Mouse (Mus musculus): ENCODE results near the gene Cep19.

Cep19 gene

GRCm38 (mm10) chr16:32144592-32144991 lies 45.0 kb downstream of the Cep19 start:
- DNase-seq (ENCODE audit: low spot score): no peak

DNA sequence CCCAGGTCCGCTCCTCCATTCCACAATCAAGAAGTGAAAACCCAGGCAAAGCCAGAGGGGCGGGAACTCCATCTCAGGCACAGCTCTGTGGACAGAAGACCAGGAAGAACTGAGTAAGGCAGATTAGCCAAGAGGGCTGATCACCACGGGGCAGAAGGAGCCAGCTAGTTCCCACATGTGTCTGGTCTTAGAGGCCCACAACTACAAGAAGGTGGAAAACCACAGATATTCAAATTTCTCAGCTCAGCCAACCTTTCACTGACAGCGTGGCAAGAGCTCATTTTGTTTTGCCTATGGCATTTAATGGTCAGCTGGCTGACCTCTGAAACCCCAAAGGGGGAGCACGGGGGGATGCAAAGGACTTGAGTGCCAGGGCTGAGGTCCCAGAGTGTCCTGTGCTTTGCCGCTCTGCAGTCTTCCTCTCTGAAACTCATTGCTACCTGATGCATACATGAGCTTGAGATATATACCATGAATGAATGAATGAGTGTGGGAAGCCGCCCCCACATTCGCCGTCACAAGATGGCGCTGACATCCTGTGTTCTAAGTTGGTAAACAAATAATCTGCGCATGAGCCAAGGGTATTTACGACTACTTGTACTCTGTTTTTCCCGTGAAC lies 48.1 kb downstream of the Cep19 start:
- no peak for DNase-seq (ENCODE audit: low spot score)

DNA sequence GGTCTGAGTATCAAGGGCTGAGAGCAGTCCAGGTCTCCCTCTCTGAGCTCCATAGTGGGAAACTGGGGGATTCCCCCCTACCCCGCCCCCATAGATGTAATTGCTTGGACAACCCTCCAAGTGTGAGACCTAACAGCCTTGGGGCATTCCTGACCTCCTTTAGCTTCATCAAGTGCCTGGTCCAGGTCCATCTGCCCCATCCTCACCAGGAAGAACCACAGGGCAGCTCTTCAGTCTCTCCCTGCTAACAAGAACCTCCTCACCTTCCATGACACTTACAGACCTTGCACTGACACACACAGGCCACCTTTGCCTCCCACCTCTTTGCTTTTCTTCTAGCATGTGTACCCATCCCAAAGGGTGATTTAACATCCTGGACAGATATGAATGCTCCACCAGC lies 54.4 kb downstream of the Cep19 start:
- no peak for DNase-seq (ENCODE audit: low spot score)

DNA sequence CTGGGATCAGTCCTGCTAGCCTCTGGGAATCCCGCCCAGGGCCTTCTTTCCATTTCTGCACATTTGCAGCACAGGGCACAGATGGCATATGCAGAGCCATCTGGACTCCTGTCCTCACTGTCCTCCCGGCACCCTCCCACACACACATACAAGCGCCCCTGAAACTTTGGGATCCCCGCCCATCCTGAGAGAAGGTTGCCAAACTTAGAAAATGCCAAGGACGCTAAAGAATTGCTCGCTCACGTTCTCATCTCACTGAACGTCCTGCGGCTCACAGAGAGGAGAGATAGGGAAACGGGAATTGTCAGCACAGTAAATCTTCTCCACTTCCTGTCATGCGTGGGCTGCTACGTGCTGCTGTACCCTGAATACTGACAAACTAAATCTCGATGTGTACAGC lies 54.8 kb downstream of the Cep19 start:
- DNase-seq (ENCODE audit: low spot score): peak; percentile 79

DNA sequence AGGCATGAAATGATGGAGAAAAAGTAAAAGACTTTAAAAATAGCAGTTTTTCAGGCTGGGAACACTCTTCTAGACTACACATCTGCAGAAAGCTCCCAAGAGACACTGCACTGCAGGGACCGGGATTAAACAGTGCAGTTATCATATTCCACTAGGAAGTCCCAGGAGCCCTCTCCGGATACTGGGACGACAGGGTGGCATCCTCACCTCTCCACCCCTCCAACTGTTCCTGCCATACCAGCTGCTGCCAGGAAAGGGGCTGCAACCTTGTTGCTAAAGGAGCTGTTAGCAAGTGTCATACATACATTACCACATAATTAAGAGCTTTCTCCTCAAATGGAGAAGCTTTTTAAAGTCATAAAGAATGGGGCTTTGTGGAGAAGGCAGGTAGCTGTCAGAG lies 57.1 kb downstream of the Cep19 start:
- no peak for DNase-seq (ENCODE audit: low spot score)

DNA sequence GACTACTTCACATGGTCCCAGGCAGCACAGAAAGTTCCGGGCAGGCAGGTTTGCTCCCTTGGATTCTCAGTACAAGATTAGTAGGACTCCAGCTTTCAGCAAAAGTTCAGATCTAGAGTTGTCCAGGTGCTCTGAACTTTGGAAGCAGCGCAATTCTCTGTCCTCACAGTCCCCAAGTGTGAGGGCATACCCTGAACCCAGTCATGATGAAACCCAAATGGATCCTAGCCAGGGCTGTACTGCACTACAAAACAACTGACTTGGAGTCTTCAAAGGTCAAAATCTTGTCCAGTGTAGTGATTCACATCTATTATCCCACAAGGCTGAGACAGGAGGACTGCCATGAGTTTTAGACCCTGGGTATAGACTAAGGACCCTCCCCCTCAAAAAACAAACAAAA lies 57.8 kb downstream of the Cep19 start:
- DNase-seq (ENCODE audit: low spot score): no peak

Data from layer of hippocampus, adult 11-12 months (tissue).